Mouse (Mus musculus): ENCODE measurements around the gene Wipf2. TPM values are rescaled to one million over a fixed set of nuclear protein-coding genes. Genes with fewer than 3 reads are reported as not detected.
A peak's percentile ranks its signal among the peaks of the same experiment; 100 is the strongest.

The Wipf2 gene
- polyA plus RNA-seq, 1 experiment from 2014 or later, result 4.7 TPM

GRCm38 (mm10) chr11:98838512-98838911 lies 24.9 kb upstream of the Wipf2 start:
- Histone ChIP-seq H3K9me3 (no peaks in the 10 kb centered on the region), H3K27ac (no peak overlapping the region), H3K27me3 (ENCODE audit: insufficient read depth, poor library complexity, severe bottlenecking) (peaks cover 50% of the 10 kb centered on the region), H3K36me3 (peaks cover 17% of the 10 kb centered on the region), H3K4me1 (replicated peaks) (peaks cover 44% of the 10 kb centered on the region), H3K4me3 (no peak overlapping the region)
- no peak for DNase-seq (ENCODE audit: low spot score)
- WGBS, result 82% methylated on average over 9 of the region's 9 CpGs

- no peak for DNase-seq (ENCODE audit: low spot score)
- peaks cover 50% of the 10 kb centered on the region for H3K27me3 ChIP-seq (ENCODE audit: insufficient read depth, poor library complexity, severe bottlenecking)
- WGBS, result 54% methylated on average over 6 of the region's 6 CpGs
Observed at GRCm38 (mm10) chr11:98839402-98839801, 24.0 kb upstream of the Wipf2 start.

GRCm38 (mm10) chr11:98839897-98840296 lies 23.5 kb upstream of the Wipf2 start:
- Histone ChIP-seq H3K27me3 (ENCODE audit: insufficient read depth, poor library complexity, severe bottlenecking) (peaks cover 48% of the 10 kb centered on the region), H3K36me3 (peaks cover 3% of the 10 kb centered on the region), H3K9me3 (no peaks in the 10 kb centered on the region), H3K4me3 (no peak overlapping the region), H3K4me1 (replicated peaks) (peaks cover 37% of the 10 kb centered on the region), H3K27ac (no peak overlapping the region)
- no peak for DNase-seq (ENCODE audit: low spot score)
- 76% methylated on average over 10 of the region's 10 CpGs for WGBS

More at GRCm38 (mm10) chr11:98839402-98839801, 24.0 kb upstream of the Wipf2 start:
- Histone ChIP-seq H3K4me1 (replicated peaks) (peaks cover 42% of the 10 kb centered on the region), H3K36me3 (peaks cover 8% of the 10 kb centered on the region), H3K4me3 (no peak overlapping the region), H3K27ac (0 out of 2 replicates have a peak overlapping the region, but pooled peaks have one; percentile 16), H3K9me3 (no peaks in the 10 kb centered on the region)

GRCm38 (mm10) chr11:98846016-98846415 lies 17.4 kb upstream of the Wipf2 start:
- no peaks in the 10 kb centered on the region for H3K9me3 ChIP-seq
- H3K36me3 ChIP-seq, result no peaks in the 10 kb centered on the region
- H3K4me1 ChIP-seq (replicated peaks), result peaks cover 29% of the 10 kb centered on the region
- no peak overlapping the region for H3K4me3 ChIP-seq
- no peak for DNase-seq (ENCODE audit: low spot score)
- peak overlapping the region; percentile 50 for H3K27ac ChIP-seq
- WGBS, result 55% methylated on average over 13 of the region's 13 CpGs
- H3K27me3 ChIP-seq (ENCODE audit: insufficient read depth, poor library complexity, severe bottlenecking), result peaks cover 26% of the 10 kb centered on the region

- Histone ChIP-seq H3K27me3 (ENCODE audit: insufficient read depth, poor library complexity, severe bottlenecking) (peaks cover 36% of the 10 kb centered on the region), H3K9me3 (no peaks in the 10 kb centered on the region), H3K4me1 (replicated peaks) (peaks cover 32% of the 10 kb centered on the region), H3K27ac (no peak overlapping the region), H3K4me3 (no peak overlapping the region), H3K36me3 (no peaks in the 10 kb centered on the region)
- WGBS, result 61% methylated on average over 19 of the region's 19 CpGs
- no peak for DNase-seq (ENCODE audit: low spot score)
Observed at GRCm38 (mm10) chr11:98846865-98847604, 16.4 kb upstream of the Wipf2 start.

- H3K4me3 ChIP-seq, result peak overlapping the region; percentile 30
- H3K4me1 ChIP-seq (replicated peaks), result peaks cover 45% of the 10 kb centered on the region
- H3K9me3 ChIP-seq, result no peaks in the 10 kb centered on the region
- H3K27ac ChIP-seq, result peak overlapping the region; percentile 77
- 7% methylated on average over 19 of the region's 19 CpGs for WGBS
- no peaks in the 10 kb centered on the region for H3K36me3 ChIP-seq
- DNase-seq (ENCODE audit: low spot score), result peak; percentile 61
- peaks cover 41% of the 10 kb centered on the region for H3K27me3 ChIP-seq (ENCODE audit: insufficient read depth, poor library complexity, severe bottlenecking)
Observed at GRCm38 (mm10) chr11:98849196-98849894, 14.1 kb upstream of the Wipf2 start.

- peaks cover 41% of the 10 kb centered on the region for H3K27me3 ChIP-seq (ENCODE audit: insufficient read depth, poor library complexity, severe bottlenecking)
- peaks cover 45% of the 10 kb centered on the region for H3K4me1 ChIP-seq (replicated peaks)
- WGBS, result 59% methylated on average over 26 of the region's 26 CpGs
- peak overlapping the region; percentile 26 for H3K4me3 ChIP-seq
- H3K27ac ChIP-seq, result peak overlapping the region; percentile 77
- H3K36me3 ChIP-seq, result no peaks in the 10 kb centered on the region
- H3K9me3 ChIP-seq, result no peaks in the 10 kb centered on the region
- DNase-seq (ENCODE audit: low spot score), result peak; percentile 61
Observed at GRCm38 (mm10) chr11:98850100-98851093, 13.0 kb upstream of the Wipf2 start.

- Histone ChIP-seq H3K27me3 (ENCODE audit: insufficient read depth, poor library complexity, severe bottlenecking) (peaks cover 31% of the 10 kb centered on the region), H3K9me3 (no peaks in the 10 kb centered on the region), H3K27ac (no peak overlapping the region), H3K36me3 (no peaks in the 10 kb centered on the region), H3K4me1 (replicated peaks) (peaks cover 39% of the 10 kb centered on the region), H3K4me3 (no peak overlapping the region)
- WGBS, result 93% methylated on average over 8 of the region's 8 CpGs
- DNase-seq (ENCODE audit: low spot score), result no peak
Observed at GRCm38 (mm10) chr11:98854116-98854515, 9.3 kb upstream of the Wipf2 start.

- Histone ChIP-seq H3K27me3 (ENCODE audit: insufficient read depth, poor library complexity, severe bottlenecking) (peaks cover 25% of the 10 kb centered on the region; the same call in 1 of the 2 replicates), H3K9me3 (no peaks in the 10 kb centered on the region), H3K4me3 (no peak overlapping the region), H3K27ac (no peak overlapping the region), H3K4me1 (replicated peaks) (peaks cover 33% of the 10 kb centered on the region), H3K36me3 (no peaks in the 10 kb centered on the region)
- DNase-seq (ENCODE audit: low spot score), result no peak
- 96% methylated on average over 2 of the region's 2 CpGs for WGBS
Observed at GRCm38 (mm10) chr11:98854659-98855058, 8.8 kb upstream of the Wipf2 start.

- no peaks in the 10 kb centered on the region for H3K27me3 ChIP-seq (ENCODE audit: insufficient read depth, poor library complexity, severe bottlenecking)
- H3K9me3 ChIP-seq, result no peaks in the 10 kb centered on the region
- H3K4me3 ChIP-seq, result no peak overlapping the region
- peaks cover 15% of the 10 kb centered on the region for H3K4me1 ChIP-seq (replicated peaks)
- peak; percentile 88 for DNase-seq (ENCODE audit: low spot score)
- 35% methylated on average over 14 of the region's 14 CpGs for WGBS
- H3K36me3 ChIP-seq, result no peaks in the 10 kb centered on the region
- 0 out of 2 replicates have a peak overlapping the region, but pooled peaks have one; percentile 25 for H3K27ac ChIP-seq
Observed at GRCm38 (mm10) chr11:98858759-98859731, 4.4 kb upstream of the Wipf2 start.

- Histone ChIP-seq H3K4me3 (peak overlapping the region; percentile 71), H3K27me3 (ENCODE audit: insufficient read depth, poor library complexity, severe bottlenecking) (no peaks in the 10 kb centered on the region), H3K27ac (peak overlapping the region; percentile 95), H3K4me1 (replicated peaks) (peaks cover 32% of the 10 kb centered on the region), H3K36me3 (peaks cover 31% of the 10 kb centered on the region), H3K9me3 (no peaks in the 10 kb centered on the region)
- DNase-seq (ENCODE audit: low spot score), result peak; percentile 82
- WGBS, result under 1% methylated on average over 39 of the region's 39 CpGs
Observed at GRCm38 (mm10) chr11:98863751-98864429, 452 bp downstream of the Wipf2 start.
